Mouse (Mus musculus) MEL (cell line): ENCODE results near the gene Desi2. TPM values are rescaled to one million over a fixed set of nuclear protein-coding genes. Genes with fewer than 3 reads are reported as not detected.

Source experiments
- DNase-seq: peaks from one replicate; pipeline ENCODE4 v3.0.0; 2011; ENCODE audit warnings: low read depth, low spot score
- H3K27ac ChIP-seq: 2 replicates; pipeline ENCODE4 v1.5.1; 2012; ENCODE audit warnings: low read depth, mild to moderate bottlenecking, control low read depth, low read length, moderate library complexity; ENCODE audit not compliant: control insufficient read depth
- H3K27me3 ChIP-seq, 2 experiments: fragments of 150-350 bp in 1 of 2; sonication (generic) in 1 of 2; 2 replicates each; pipeline ENCODE4 v1.6.1; 2012; ENCODE audit warnings: low read length in 2 of 2, mild to moderate bottlenecking in 2 of 2, improper control_type of control experiment in 1 of 2, moderate library complexity in 1 of 2; ENCODE audit not compliant: insufficient read depth in 2 of 2, control insufficient read depth in 1 of 2
- H3K36me3 ChIP-seq, 2 experiments: 2 replicates each; pipeline ENCODE4 v1.6.1; 2012 to 2014; ENCODE audit warnings: low read length in 2 of 2, improper control_type of control experiment in 1 of 2, inconsistent platforms in 1 of 2, mild to moderate bottlenecking in 1 of 2; ENCODE audit not compliant: insufficient read depth in 2 of 2, control insufficient read depth in 1 of 2
- H3K4me1 ChIP-seq, 2 experiments: fragments of 150-350 bp in 1 of 2; sonication (generic) in 1 of 2; 2 replicates each; pipeline ENCODE4 v1.6.1; 2012; ENCODE audit warnings: low read length in 2 of 2, improper control_type of control experiment in 1 of 2, mild to moderate bottlenecking in 1 of 2; ENCODE audit not compliant: insufficient read depth in 2 of 2, control insufficient read depth in 1 of 2
- H3K4me3 ChIP-seq, 2 experiments: fragments of 150-350 bp in 1 of 2; sonication (generic) in 1 of 2; 2 replicates each; pipeline ENCODE4 v1.5.1; 2012; ENCODE audit warnings: low read depth in 2 of 2, low read length in 2 of 2, mild to moderate bottlenecking in 2 of 2, moderate library complexity in 2 of 2, control low read depth in 1 of 2, improper control_type of control experiment in 1 of 2; ENCODE audit not compliant: control insufficient read depth in 1 of 2, insufficient read depth in 1 of 2
- H3K79me2 ChIP-seq: 2 replicates; pipeline ENCODE4 v1.6.1; 2012; ENCODE audit warnings: mild to moderate bottlenecking, low read length, moderate library complexity; ENCODE audit not compliant: control insufficient read depth, poor library complexity, insufficient read depth
- H3K9ac ChIP-seq: 2 replicates; pipeline ENCODE4 v1.6.1; 2012; ENCODE audit warnings: low read depth, mild to moderate bottlenecking, control low read depth, low read length, moderate library complexity; ENCODE audit not compliant: control insufficient read depth, poor library complexity, severe bottlenecking
- H3K9me3 ChIP-seq: fragments of 150-350 bp; sonication (generic); replicated peaks from 2 replicates; pipeline ENCODE4 v1.6.1; 2012; ENCODE audit warnings: mild to moderate bottlenecking, low read length, improper control_type of control experiment, moderate library complexity; ENCODE audit not compliant: insufficient read depth
- BHLHE40 ChIP-seq: IDR thresholded peaks from 2 replicates; pipeline ENCODE4 v1.6.1; 2012; ENCODE audit warnings: low read depth, mild to moderate bottlenecking, inconsistent platforms, low read length, improper control_type of control experiment, borderline replicate concordance
- CHD1 ChIP-seq: IDR thresholded peaks from 2 replicates; pipeline ENCODE4 v1.6.1; 2012; ENCODE audit warnings: low read depth, mild to moderate bottlenecking, inconsistent platforms, low read length, improper control_type of control experiment
- CHD2 ChIP-seq: IDR thresholded peaks from 2 replicates; pipeline ENCODE4 v1.6.1; 2011; ENCODE audit warnings: low read length, improper control_type of control experiment
- CTCF ChIP-seq, 3 experiments: IDR thresholded peaks in 2 of 3; conservative IDR thresholded peaks in 1 of 3; 2 replicates each; pipeline ENCODE4 v1.5.1; 2011 to 2012; ENCODE audit warnings: low read length in 3 of 3, low read depth in 2 of 3, mild to moderate bottlenecking in 2 of 3, improper control_type of control experiment in 1 of 3, inconsistent platforms in 1 of 3, mixed read lengths in 1 of 3, moderate library complexity in 1 of 3; ENCODE audit not compliant: control insufficient read depth in 1 of 3, insufficient read depth in 1 of 3, poor library complexity in 1 of 3, severe bottlenecking in 1 of 3
- E2F4 ChIP-seq: IDR thresholded peaks from 2 replicates; pipeline ENCODE4 v1.6.1; 2011; ENCODE audit warnings: low read depth, low read length, improper control_type of control experiment, borderline replicate concordance
- ELF1 ChIP-seq: IDR thresholded peaks from 2 replicates; pipeline ENCODE4 v1.6.1; 2014; ENCODE audit warnings: low read depth, mild to moderate bottlenecking, inconsistent platforms, low read length, improper control_type of control experiment, moderate library complexity
- EP300 ChIP-seq, 2 experiments: IDR thresholded peaks; 2 replicates each; pipeline ENCODE4 v1.6.1; 2011; ENCODE audit warnings: improper control_type of control experiment in 2 of 2, low read length in 2 of 2, low read depth in 1 of 2, mild to moderate bottlenecking in 1 of 2
- ETS1 ChIP-seq: IDR thresholded peaks from 2 replicates; pipeline ENCODE4 v1.6.1; 2012; ENCODE audit warnings: low read depth, mild to moderate bottlenecking, inconsistent platforms, low read length, improper control_type of control experiment, moderate library complexity
- GABPA ChIP-seq: IDR thresholded peaks from 2 replicates; pipeline ENCODE4 v1.6.1; 2012; ENCODE audit warnings: low read depth, mild to moderate bottlenecking, inconsistent platforms, low read length, improper control_type of control experiment, moderate library complexity
- GATA1 ChIP-seq: IDR thresholded peaks from 2 replicates; pipeline ENCODE4 v1.6.1; 2011; ENCODE audit warnings: low read depth, low read length, improper control_type of control experiment
- HCFC1 ChIP-seq: IDR thresholded peaks from 2 replicates; pipeline ENCODE4 v1.6.1; 2012; ENCODE audit warnings: low read depth, mild to moderate bottlenecking, inconsistent platforms, low read length, improper control_type of control experiment, moderate library complexity
- JUND ChIP-seq: IDR thresholded peaks from 2 replicates; pipeline ENCODE4 v1.6.1; 2011; ENCODE audit warnings: low read depth, mild to moderate bottlenecking, improper control_type of control experiment, low read length
- KAT2A ChIP-seq: conservative IDR thresholded peaks from 2 replicates; pipeline ENCODE4 v1.6.1; 2012; ENCODE audit warnings: low read depth, low read length, improper control_type of control experiment, inconsistent platforms
- MAFK ChIP-seq: IDR thresholded peaks from 2 replicates; pipeline ENCODE4 v1.6.1; 2011; ENCODE audit warnings: low read depth, mild to moderate bottlenecking, low read length, improper control_type of control experiment, borderline replicate concordance
- MAX ChIP-seq: IDR thresholded peaks from 2 replicates; pipeline ENCODE4 v1.6.1; 2011; ENCODE audit warnings: low read length, improper control_type of control experiment
- MAZ ChIP-seq: IDR thresholded peaks from 2 replicates; pipeline ENCODE4 v1.6.1; 2012; ENCODE audit warnings: low read depth, mild to moderate bottlenecking, inconsistent platforms, low read length, improper control_type of control experiment
- MEF2A ChIP-seq: IDR thresholded peaks from 2 replicates; pipeline ENCODE4 v1.6.1; 2014; ENCODE audit warnings: low read depth, mild to moderate bottlenecking, inconsistent platforms, low read length, improper control_type of control experiment; ENCODE audit not compliant: poor library complexity, insufficient replicate concordance, severe bottlenecking; ENCODE audit errors: extremely low read depth
- MXI1 ChIP-seq: IDR thresholded peaks from 2 replicates; pipeline ENCODE4 v1.6.1; 2011; ENCODE audit warnings: mild to moderate bottlenecking, low read depth, low read length, improper control_type of control experiment
- MYB ChIP-seq: IDR thresholded peaks from 2 replicates; pipeline ENCODE4 v1.6.1; 2011; ENCODE audit warnings: mild to moderate bottlenecking, low read depth, low read length, improper control_type of control experiment
- MYC ChIP-seq: IDR thresholded peaks from 2 replicates; pipeline ENCODE4 v1.6.1; 2011; ENCODE audit warnings: low read depth, mild to moderate bottlenecking, low read length, improper control_type of control experiment, moderate library complexity
- NELFE ChIP-seq: IDR thresholded peaks from 2 replicates; pipeline ENCODE4 v1.6.1; 2011; ENCODE audit warnings: low read depth, low read length, improper control_type of control experiment
- NRF1 ChIP-seq: IDR thresholded peaks from 2 replicates; pipeline ENCODE4 v1.6.1; 2014; ENCODE audit warnings: low read depth, mild to moderate bottlenecking, inconsistent platforms, low read length, improper control_type of control experiment, moderate library complexity; ENCODE audit not compliant: poor library complexity, insufficient read depth, severe bottlenecking
- POLR2A ChIP-seq, 2 experiments: IDR thresholded peaks; 2 replicates each; pipeline ENCODE4 v1.6.1; 2011 to 2012; ENCODE audit warnings: low read length in 2 of 2, mild to moderate bottlenecking in 2 of 2, control low read depth in 1 of 2, improper control_type of control experiment in 1 of 2, low read depth in 1 of 2, moderate library complexity in 1 of 2; ENCODE audit not compliant: control insufficient read depth in 1 of 2, insufficient read depth in 1 of 2, poor library complexity in 1 of 2
- POLR2AphosphoS2 ChIP-seq: IDR thresholded peaks from 2 replicates; pipeline ENCODE4 v1.6.1; 2011; ENCODE audit warnings: low read length, improper control_type of control experiment
- POLR2AphosphoS5 ChIP-seq: IDR thresholded peaks from 2 replicates; pipeline ENCODE4 v1.6.1; 2012; ENCODE audit warnings: low read depth, borderline replicate concordance, mild to moderate bottlenecking, inconsistent platforms, low read length, moderate library complexity, mixed read lengths
- RAD21 ChIP-seq: IDR thresholded peaks from 2 replicates; pipeline ENCODE4 v1.6.1; 2011; ENCODE audit warnings: mild to moderate bottlenecking, low read depth, low read length, improper control_type of control experiment
- RCOR1 ChIP-seq: IDR thresholded peaks from 2 replicates; pipeline ENCODE4 v1.6.1; 2012; ENCODE audit warnings: low read depth, mild to moderate bottlenecking, inconsistent platforms, low read length, improper control_type of control experiment
- SIN3A ChIP-seq: IDR thresholded peaks from 2 replicates; pipeline ENCODE4 v1.6.1; 2012; ENCODE audit warnings: low read length, improper control_type of control experiment, inconsistent platforms
- SMC3 ChIP-seq: IDR thresholded peaks from 2 replicates; pipeline ENCODE4 v1.6.1; 2011; ENCODE audit warnings: low read depth, low read length, improper control_type of control experiment
- TAL1 ChIP-seq: IDR thresholded peaks from 2 replicates; pipeline ENCODE4 v1.6.1; 2012; ENCODE audit warnings: mild to moderate bottlenecking, inconsistent platforms, low read length, moderate library complexity, mixed read lengths
- TBP ChIP-seq: IDR thresholded peaks from 2 replicates; pipeline ENCODE4 v1.8.0; 2011; ENCODE audit warnings: low read depth, low read length, improper control_type of control experiment
- TCF12 ChIP-seq: IDR thresholded peaks from 2 replicates; pipeline ENCODE4 v1.6.1; 2014; ENCODE audit warnings: low read depth, mild to moderate bottlenecking, inconsistent platforms, low read length, improper control_type of control experiment, moderate library complexity
- USF1 ChIP-seq: IDR thresholded peaks from 2 replicates; pipeline ENCODE4 v1.6.1; 2014; ENCODE audit warnings: low read depth, mild to moderate bottlenecking, inconsistent platforms, low read length, improper control_type of control experiment, moderate library complexity
- USF2 ChIP-seq, 2 experiments: IDR thresholded peaks; 2 replicates each; pipeline ENCODE4 v1.6.1; 2011 to 2012; ENCODE audit warnings: improper control_type of control experiment in 2 of 2, low read length in 2 of 2, borderline replicate concordance in 1 of 2, inconsistent platforms in 1 of 2, low read depth in 1 of 2, mild to moderate bottlenecking in 1 of 2; ENCODE audit not compliant: insufficient read depth in 1 of 2
- ZC3H11A ChIP-seq: IDR thresholded peaks from 2 replicates; pipeline ENCODE4 v1.6.1; 2012; ENCODE audit warnings: low read depth, mild to moderate bottlenecking, inconsistent platforms, low read length, improper control_type of control experiment
- ZKSCAN1 ChIP-seq: IDR thresholded peaks from 2 replicates; pipeline ENCODE4 v1.6.1; 2012; ENCODE audit warnings: low read depth, mild to moderate bottlenecking, inconsistent platforms, low read length, improper control_type of control experiment, moderate library complexity
- ZMIZ1 ChIP-seq: IDR thresholded peaks from 2 replicates; pipeline ENCODE4 v1.6.1; 2012; ENCODE audit warnings: low read depth, mild to moderate bottlenecking, inconsistent platforms, low read length, improper control_type of control experiment, moderate library complexity
- polyA plus RNA-seq, 2 experiments: library from polyadenylated mRNA; stranded (reverse) in 1 of 2; unstranded in 1 of 2; fragments of >175 nt in 1 of 2; fragments of >200 nt in 1 of 2; gene quantifications; 2 replicates each; pipeline versions ENCODE4 v1.2.1 to v1.2.4; 2012; ENCODE audit warnings: low replicate concordance in 2 of 2, low read depth in 1 of 2; ENCODE audit not compliant: insufficient read length in 2 of 2, insufficient read depth in 1 of 2, missing spikeins in 1 of 2
- total RNA-seq: library from RNA; depleted of rRNA; stranded (reverse); fragments of 300-350 nt; gene quantifications from 2 replicates; pipeline ENCODE4 v1.2.3, GENCODE M21; 2012

Gene Desi2
- total and polyA plus RNA-seq, 3 experiments, result 16.9 to 22.3 TPM; not detected in 1

- Histone ChIP-seq H3K4me3 (no peak overlapping the region), H3K9ac (no peak overlapping the region), H3K9me3 (no peaks in the 10 kb centered on the region), H3K27ac (no peak overlapping the region), H3K4me1 (no peaks in the 10 kb centered on the region), H3K79me2 (no peaks in the 10 kb centered on the region), H3K36me3 (peaks cover 0 to under 1% of the 10 kb centered on the region in 2 experiments; a peak in 2 of 4 replicates), H3K27me3 (no peaks in the 10 kb centered on the region)
- DNase-seq, result peak; percentile 49
- TF ChIP-seq ELF1 (no peak), ZMIZ1 (no peak), MEF2A (no peak), SIN3A (no peak), NELFE (no peak), TBP (no peak), MAFK (no peak), E2F4 (no peak), CHD2 (no peak), ZC3H11A (peak; percentile 42; the same call in 1 of the 2 replicates), MAX (no peak), SMC3 (peak; percentile 69), GATA1 (no peak), RAD21 (peak; percentile 49), MXI1 (no peak), BHLHE40 (no peak), TCF12 (no peak), MYC (peak; percentile 84; the same call in 1 of the 2 replicates), JUND (no peak), POLR2A (IDR thresholded peaks at IDR 0.05; ENCODE audit: control insufficient read depth in 1 of 2, insufficient read depth in 1 of 2, low read depth in 1 of 2, low read length in 2 of 2, poor library complexity in 1 of 2) (no peak), RCOR1 (no peak), KAT2A (no peak), POLR2AphosphoS5 (no peak), POLR2AphosphoS2 (no peak), TAL1 (no peak), CHD1 (no peak), GABPA (no peak), CTCF (IDR thresholded peaks at IDR 0.05 in 2 of 3, conservative IDR thresholded peaks at IDR 0.05 in 1 of 3; ENCODE audit: control insufficient read depth in 1 of 3, insufficient read depth in 1 of 3, low read depth in 2 of 3, low read length in 3 of 3, poor library complexity in 1 of 3, severe bottlenecking in 1 of 3) (peak; percentile 36 to 84 (median 50); a peak in 4 of 6 replicates), USF2 (IDR thresholded peaks at IDR 0.05; ENCODE audit: borderline replicate concordance in 1 of 2, insufficient read depth in 1 of 2, low read depth in 1 of 2, low read length in 2 of 2) (no peak), USF1 (no peak), EP300 (IDR thresholded peaks at IDR 0.05; ENCODE audit: low read depth in 1 of 2, low read length in 2 of 2) (no peak), MAZ (no peak), ZKSCAN1 (no peak), MYB (no peak), HCFC1 (no peak), ETS1 (no peak), NRF1 (no peak)
Observed at GRCm38 (mm10) chr1:178241884-178242508, 54.8 kb downstream of the Desi2 start.
